Mouse (Mus musculus): ENCODE results near the gene 2700081O15Rik. TPM values are rescaled to one million over a fixed set of nuclear protein-coding genes. Genes with fewer than 3 reads are reported as not detected.

The 2700081O15Rik gene
- total and polyA plus RNA-seq, 3 experiments: 7.0 to 23.1 (median 10.7) TPM

DNA sequence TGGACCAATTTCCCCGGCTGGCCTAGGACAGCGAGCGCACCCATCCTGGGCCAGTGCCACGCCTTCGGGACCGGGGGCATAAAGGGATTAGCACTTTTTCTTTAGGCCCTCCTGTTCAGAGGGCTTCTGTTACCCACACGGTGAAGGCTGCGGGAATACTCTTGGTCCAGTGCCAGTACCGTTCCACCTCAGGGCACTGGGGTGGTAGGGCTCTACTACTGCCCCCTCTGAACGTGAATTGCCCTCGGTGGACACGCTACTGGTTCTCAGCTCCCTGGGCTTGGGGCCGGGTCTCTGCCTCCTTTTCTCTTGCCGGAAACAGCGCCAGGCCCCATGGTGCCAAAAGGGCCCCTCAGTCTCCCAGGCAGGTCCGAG lies 6.2 kb downstream of the 2700081O15Rik start:
- ATAC-seq (ENCODE audit: extremely low read depth, insufficient number of reproducible peaks, low FRiP score, poor library complexity, severe bottlenecking) (no peak), DNase-seq (ENCODE audit: low spot score) (no peak)
- Histone ChIP-seq H3K36me3 (replicated peaks) (peaks cover 92% of the 10 kb centered on the region), H3K4me3 (ENCODE audit: low read depth, low read length) (no peak overlapping the region), H3K4me1 (ENCODE audit: insufficient read depth, low read depth, low read length) (peaks cover 20% of the 10 kb centered on the region), H3K27me3 (ENCODE audit: insufficient read depth, low read length) (no peaks in the 10 kb centered on the region; the same call in 1 of the 2 replicates), H3K9me3 (replicated peaks) (peaks cover 10% of the 10 kb centered on the region)
- TF ChIP-seq GATA1 (IDR thresholded peaks at IDR 0.05; ENCODE audit: borderline replicate concordance, low read length): no peak
- TF ChIP-seq GATA2 (IDR thresholded peaks at IDR 0.05; ENCODE audit: borderline replicate concordance, low read depth, low read length): no peak
- TF ChIP-seq CTCF (IDR thresholded peaks at IDR 0.05; ENCODE audit: low read depth, low read length): no peak
- TF ChIP-seq TAL1 (conservative IDR thresholded peaks at IDR 0.05; ENCODE audit: low read depth, low read length): no peak
- TF ChIP-seq POLR2AphosphoS5 (IDR thresholded peaks at IDR 0.05; ENCODE audit: insufficient replicate concordance, low read depth, low read length): no peak

DNA sequence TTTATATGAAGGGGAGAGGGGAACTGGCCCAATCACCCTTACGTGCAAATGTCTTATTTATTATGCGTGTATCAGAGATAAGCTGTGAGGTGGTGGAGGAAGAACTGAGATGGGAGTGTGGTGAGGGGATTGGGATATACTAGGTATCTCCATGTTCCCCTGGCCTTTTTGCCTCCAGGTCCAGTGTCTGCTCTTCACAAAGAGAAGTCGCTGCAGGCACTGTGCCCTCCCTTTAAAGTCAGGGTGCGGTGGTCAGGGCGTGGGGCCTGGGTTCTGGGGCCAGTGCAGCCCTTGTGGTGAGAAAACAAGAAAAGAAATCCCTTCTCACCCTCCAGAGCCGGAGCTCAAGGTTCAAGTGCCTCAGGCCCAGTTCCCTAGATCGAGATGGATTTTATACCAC lies 6.7 kb downstream of the 2700081O15Rik start:
- DNase-seq (ENCODE audit: low spot score): no peak
- peaks cover 17% of the 10 kb centered on the region for H3K4me1 ChIP-seq (ENCODE audit: insufficient read depth, low read depth, low read length)
- H3K9me3 ChIP-seq (replicated peaks): peaks cover 10% of the 10 kb centered on the region
- no peak for ATAC-seq (ENCODE audit: extremely low read depth, insufficient number of reproducible peaks, low FRiP score, poor library complexity, severe bottlenecking)
- no peak overlapping the region for H3K4me3 ChIP-seq (ENCODE audit: low read depth, low read length)
- TF ChIP-seq TAL1 (conservative IDR thresholded peaks at IDR 0.05; ENCODE audit: low read depth, low read length) (no peak), POLR2AphosphoS5 (IDR thresholded peaks at IDR 0.05; ENCODE audit: insufficient replicate concordance, low read depth, low read length) (no peak), GATA2 (IDR thresholded peaks at IDR 0.05; ENCODE audit: borderline replicate concordance, low read depth, low read length) (no peak), CTCF (IDR thresholded peaks at IDR 0.05; ENCODE audit: low read depth, low read length) (no peak), GATA1 (IDR thresholded peaks at IDR 0.05; ENCODE audit: borderline replicate concordance, low read length) (no peak)
- H3K36me3 ChIP-seq (replicated peaks): peaks cover 94% of the 10 kb centered on the region
- H3K27me3 ChIP-seq (ENCODE audit: insufficient read depth, low read length): no peaks in the 10 kb centered on the region; the same call in 1 of the 2 replicates

DNA sequence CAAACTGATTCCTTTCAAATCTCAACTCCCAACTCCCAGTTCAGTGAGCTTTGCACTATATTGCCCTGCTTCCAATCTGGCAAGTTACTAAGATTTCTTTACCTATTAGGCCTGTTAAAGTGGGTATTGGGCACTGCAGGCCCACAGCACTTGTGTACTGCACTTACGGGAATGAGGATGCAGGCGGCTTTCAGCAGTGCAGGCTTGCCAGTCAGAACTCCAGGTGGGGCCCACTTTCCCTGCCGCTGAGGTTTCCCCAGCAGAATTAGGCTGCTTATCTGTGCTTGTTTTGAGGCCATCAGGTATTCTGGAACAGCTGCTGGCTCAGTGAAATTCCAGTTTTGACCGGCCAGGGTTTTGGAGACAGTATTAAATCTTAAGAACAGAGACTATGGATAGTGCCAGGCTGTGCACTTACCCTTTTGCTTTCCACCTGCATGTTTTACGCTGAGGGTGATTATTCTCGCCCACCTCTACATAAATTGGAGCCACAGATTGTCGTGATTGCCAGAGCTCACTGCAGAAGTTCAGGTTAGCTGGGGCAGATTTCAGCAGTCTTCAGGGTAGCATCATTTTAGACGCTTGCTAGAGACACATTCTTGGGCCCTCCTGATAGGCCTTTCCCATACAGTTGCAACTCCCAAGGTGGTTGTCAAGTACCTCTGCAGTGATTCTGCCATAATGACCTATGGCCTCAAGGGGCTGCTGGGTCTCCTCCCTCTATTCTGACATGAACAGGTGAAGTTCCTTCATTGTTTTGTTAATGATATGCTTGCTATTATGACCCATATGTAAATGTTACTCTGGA lies 7.4 kb downstream of the 2700081O15Rik start:
- Histone ChIP-seq H3K4me1 (ENCODE audit: insufficient read depth, low read depth, low read length) (peaks cover 11% of the 10 kb centered on the region), H3K9me3 (replicated peaks) (peaks cover 10% of the 10 kb centered on the region)
- no peak for TF ChIP-seq GATA2 (IDR thresholded peaks at IDR 0.05; ENCODE audit: borderline replicate concordance, low read depth, low read length)
- no peak for TF ChIP-seq POLR2AphosphoS5 (IDR thresholded peaks at IDR 0.05; ENCODE audit: insufficient replicate concordance, low read depth, low read length)
- no peak for TF ChIP-seq TAL1 (conservative IDR thresholded peaks at IDR 0.05; ENCODE audit: low read depth, low read length)
- no peak for TF ChIP-seq CTCF (IDR thresholded peaks at IDR 0.05; ENCODE audit: low read depth, low read length)
- no peak for TF ChIP-seq GATA1 (IDR thresholded peaks at IDR 0.05; ENCODE audit: borderline replicate concordance, low read length)

DNA sequence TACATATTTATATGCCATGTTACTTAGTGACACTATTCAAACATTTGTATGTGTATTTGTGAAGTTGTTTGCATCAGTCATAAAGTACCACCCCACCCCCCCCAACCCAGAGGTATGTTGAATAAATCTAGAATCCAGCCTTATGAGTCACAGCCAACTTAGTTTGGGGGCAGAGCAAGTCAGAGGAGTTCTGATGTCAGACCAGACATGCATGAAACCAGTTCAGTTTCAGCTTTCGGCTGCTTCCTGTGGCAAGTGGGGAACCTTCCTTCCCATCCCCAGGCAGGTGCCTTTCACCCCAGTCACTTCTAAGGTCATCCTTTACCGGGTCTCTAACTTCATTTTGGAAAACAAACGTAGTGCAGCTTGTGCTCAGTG lies 8.0 kb downstream of the 2700081O15Rik start:
- Histone ChIP-seq H3K4me1 (ENCODE audit: insufficient read depth, low read depth, low read length) (peaks cover 5% of the 10 kb centered on the region; the same call in 1 of the 2 replicates), H3K27me3 (ENCODE audit: insufficient read depth, low read length) (no peaks in the 10 kb centered on the region), H3K4me3 (ENCODE audit: low read depth, low read length) (no peak overlapping the region), H3K9me3 (replicated peaks) (peaks cover 10% of the 10 kb centered on the region), H3K36me3 (replicated peaks) (peaks cover 90% of the 10 kb centered on the region)
- no peak for TF ChIP-seq TAL1 (conservative IDR thresholded peaks at IDR 0.05; ENCODE audit: low read depth, low read length)
- no peak for TF ChIP-seq GATA2 (IDR thresholded peaks at IDR 0.05; ENCODE audit: borderline replicate concordance, low read depth, low read length)
- no peak for TF ChIP-seq CTCF (IDR thresholded peaks at IDR 0.05; ENCODE audit: low read depth, low read length)
- no peak for TF ChIP-seq GATA1 (IDR thresholded peaks at IDR 0.05; ENCODE audit: borderline replicate concordance, low read length)
- no peak for TF ChIP-seq POLR2AphosphoS5 (IDR thresholded peaks at IDR 0.05; ENCODE audit: insufficient replicate concordance, low read depth, low read length)
- ATAC-seq (ENCODE audit: extremely low read depth, insufficient number of reproducible peaks, low FRiP score, poor library complexity, severe bottlenecking) (no peak), DNase-seq (ENCODE audit: low spot score) (no peak)

More for the DNA sequence above, 7.4 kb downstream of the 2700081O15Rik start:
- Histone ChIP-seq H3K36me3 (replicated peaks) (peaks cover 93% of the 10 kb centered on the region), H3K27me3 (ENCODE audit: insufficient read depth, low read length) (no peaks in the 10 kb centered on the region; the same call in 1 of the 2 replicates), H3K4me3 (ENCODE audit: low read depth, low read length) (no peak overlapping the region)
- ATAC-seq (ENCODE audit: extremely low read depth, insufficient number of reproducible peaks, low FRiP score, poor library complexity, severe bottlenecking): no peak
- no peak for DNase-seq (ENCODE audit: low spot score)

DNA sequence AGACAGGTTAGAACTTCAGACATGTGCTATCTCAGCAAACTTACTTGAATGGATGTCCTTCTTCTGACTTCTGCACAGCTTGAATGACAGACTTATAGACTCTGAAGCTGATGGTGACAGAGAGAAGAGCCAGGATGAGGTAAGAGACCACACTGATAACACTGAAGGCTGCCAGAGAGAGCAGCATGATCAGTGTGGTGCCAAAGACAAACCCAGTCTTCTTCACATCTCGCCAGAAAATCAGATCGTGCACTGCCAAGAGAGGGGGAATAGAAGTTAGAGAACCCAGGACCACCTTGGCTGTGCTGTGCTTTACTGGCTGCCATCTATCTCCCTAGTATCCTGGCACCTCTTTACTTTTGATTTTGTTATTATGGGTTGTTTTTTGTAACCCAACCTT lies 17.5 kb downstream of the 2700081O15Rik start:
- no peaks in the 10 kb centered on the region for H3K27me3 ChIP-seq (ENCODE audit: insufficient read depth, low read length)
- peaks cover 2% of the 10 kb centered on the region for H3K4me1 ChIP-seq (ENCODE audit: insufficient read depth, low read depth, low read length)
- H3K4me3 ChIP-seq (ENCODE audit: low read depth, low read length): no peak overlapping the region
- ATAC-seq (ENCODE audit: extremely low read depth, insufficient number of reproducible peaks, low FRiP score, poor library complexity, severe bottlenecking) (no peak), DNase-seq (ENCODE audit: low spot score) (no peak)
- TF ChIP-seq TAL1 (conservative IDR thresholded peaks at IDR 0.05; ENCODE audit: low read depth, low read length): no peak
- TF ChIP-seq CTCF (IDR thresholded peaks at IDR 0.05; ENCODE audit: low read depth, low read length): no peak
- no peak for TF ChIP-seq POLR2AphosphoS5 (IDR thresholded peaks at IDR 0.05; ENCODE audit: insufficient replicate concordance, low read depth, low read length)
- TF ChIP-seq GATA1 (IDR thresholded peaks at IDR 0.05; ENCODE audit: borderline replicate concordance, low read length): no peak
- TF ChIP-seq GATA2 (IDR thresholded peaks at IDR 0.05; ENCODE audit: borderline replicate concordance, low read depth, low read length): no peak
- H3K9me3 ChIP-seq (replicated peaks): no peaks in the 10 kb centered on the region
- peaks cover 70% of the 10 kb centered on the region for H3K36me3 ChIP-seq (replicated peaks)
